Mouse (Mus musculus) forebrain, embryonic 16.5 days (tissue): Measurements from ENCODE around the gene Hes6. TPM values are rescaled to one million over a fixed set of nuclear protein-coding genes. Genes with fewer than 3 reads are reported as not detected.
A peak's percentile ranks its signal among the peaks of the same experiment; 100 is the strongest.

Source experiments
- ATAC-seq: fragments of 200-750 bp; cut with Nextera tagmentation; 2 replicates; pipeline ENCODE4 v1.8.0; 2017; ENCODE audit warnings: mild to moderate bottlenecking, moderate library complexity
- H3K27ac ChIP-seq: fragments of 300-500 bp; sonication (generic); 2 replicates; pipeline ENCODE4 v1.5.1; 2014; ENCODE audit warnings: low read length, control low read depth
- H3K27me3 ChIP-seq: fragments of 300-500 bp; sonication (generic); replicated peaks from 2 replicates; pipeline ENCODE4 v1.6.1; 2014; ENCODE audit warnings: low read length; ENCODE audit not compliant: control insufficient read depth, insufficient read depth
- H3K36me3 ChIP-seq: fragments of 300-500 bp; sonication (generic); 2 replicates; pipeline ENCODE4 v1.6.1; 2014; ENCODE audit not compliant: control insufficient read depth, insufficient read depth
- H3K4me1 ChIP-seq: fragments of 300-500 bp; sonication (generic); replicated peaks from 2 replicates; pipeline ENCODE4 v1.6.1; 2014; ENCODE audit warnings: low read length; ENCODE audit not compliant: control insufficient read depth, insufficient read depth
- H3K4me2 ChIP-seq: fragments of 300-500 bp; sonication (generic); 2 replicates; pipeline ENCODE4 v1.6.1; 2014; ENCODE audit warnings: mild to moderate bottlenecking, low read length, control low read depth
- H3K4me3 ChIP-seq: fragments of 300-500 bp; sonication (generic); replicated peaks from 2 replicates; pipeline ENCODE4 v1.5.1; 2014; ENCODE audit warnings: mild to moderate bottlenecking, low read length, control low read depth
- H3K9ac ChIP-seq: fragments of 300-500 bp; sonication (generic); replicated peaks from 2 replicates; pipeline ENCODE4 v1.6.1; 2014; ENCODE audit warnings: low read depth, low read length, control low read depth
- H3K9me3 ChIP-seq: fragments of 300-500 bp; sonication (generic); 2 replicates; pipeline ENCODE4 v1.6.1; 2016; ENCODE audit warnings: low read length; ENCODE audit not compliant: control insufficient read depth
- WGBS: fragments of 180-500 bp; shearing (Covaris S2); extraction: QIAGEN DNeasy Blood & Tissue Kit; methylation state at CpG from one replicate; pipeline ENCODE4 v1.1.7; 2014; 5-methylcytosine and 5-hydroxymethylcytosine counted together
- polyA plus RNA-seq: library from polyadenylated mRNA; unstranded; fragments of >200 nt; fragmentation: Nextera tagmentation; extraction: Ambion mirVana; gene quantifications from 2 replicates; pipeline ENCODE4 v1.2.1, GENCODE M21; 2015

The Hes6 gene
- polyA plus RNA-seq, 1 experiment from 2014 or later: 208 TPM

GRCm38 (mm10) chr1:91456301-91456801 is 42.5 kb upstream of the Hes6 start:
- Histone ChIP-seq H3K4me1 (peaks cover 42% of the 10 kb centered on the region), H3K4me2 (peak overlapping the region; percentile 4; the same call in 1 of the 2 replicates), H3K36me3 (no peaks in the 10 kb centered on the region), H3K27me3 (no peaks in the 10 kb centered on the region), H3K4me3 (no peak overlapping the region), H3K27ac (no peak overlapping the region; the same call in 1 of the 2 replicates), H3K9ac (no peak overlapping the region), H3K9me3 (no peaks in the 10 kb centered on the region)
- 29% methylated on average over 11 of the region's 11 CpGs for WGBS
- no peak for ATAC-seq

GRCm38 (mm10) chr1:91455661-91456161 is 41.9 kb upstream of the Hes6 start:
- no peak overlapping the region for H3K4me3 ChIP-seq
- WGBS: 36% methylated on average over 7 of the region's 7 CpGs
- peak overlapping the region; percentile 54 for H3K27ac ChIP-seq
- ATAC-seq: no peak
- H3K9ac ChIP-seq: no peak overlapping the region
- H3K4me1 ChIP-seq: peaks cover 42% of the 10 kb centered on the region
- no peaks in the 10 kb centered on the region for H3K27me3 ChIP-seq
- H3K4me2 ChIP-seq: peak overlapping the region; percentile 4; the same call in 1 of the 2 replicates
- no peaks in the 10 kb centered on the region for H3K9me3 ChIP-seq
- H3K36me3 ChIP-seq: no peaks in the 10 kb centered on the region

- no peak for ATAC-seq
- no peaks in the 10 kb centered on the region for H3K36me3 ChIP-seq
- H3K4me2 ChIP-seq: no peak overlapping the region
- WGBS: 90% methylated on average over 3 of the region's 3 CpGs
- no peaks in the 10 kb centered on the region for H3K9me3 ChIP-seq
- H3K4me3 ChIP-seq: no peak overlapping the region
- H3K27ac ChIP-seq: no peak overlapping the region
- no peaks in the 10 kb centered on the region for H3K27me3 ChIP-seq
- H3K9ac ChIP-seq: no peak overlapping the region
- peaks cover 39% of the 10 kb centered on the region for H3K4me1 ChIP-seq
Observed at GRCm38 (mm10) chr1:91454927-91455326, 41.1 kb upstream of the Hes6 start.

GRCm38 (mm10) chr1:91454366-91454765 is 40.5 kb upstream of the Hes6 start:
- no peak overlapping the region for H3K4me3 ChIP-seq
- no peak for ATAC-seq
- H3K4me1 ChIP-seq: peaks cover 36% of the 10 kb centered on the region
- no peaks in the 10 kb centered on the region for H3K36me3 ChIP-seq
- 94% methylated on average over 3 of the region's 3 CpGs for WGBS
- no peak overlapping the region for H3K9ac ChIP-seq
- no peak overlapping the region for H3K27ac ChIP-seq
- H3K27me3 ChIP-seq: no peaks in the 10 kb centered on the region
- H3K9me3 ChIP-seq: no peaks in the 10 kb centered on the region
- H3K4me2 ChIP-seq: no peak overlapping the region

GRCm38 (mm10) chr1:91453932-91454331 is 40.1 kb upstream of the Hes6 start:
- Histone ChIP-seq H3K4me1 (peaks cover 36% of the 10 kb centered on the region), H3K27ac (no peak overlapping the region), H3K9ac (no peak overlapping the region), H3K4me3 (no peak overlapping the region), H3K4me2 (no peak overlapping the region), H3K36me3 (no peaks in the 10 kb centered on the region), H3K27me3 (no peaks in the 10 kb centered on the region), H3K9me3 (no peaks in the 10 kb centered on the region)
- ATAC-seq: no peak
- WGBS: 87% methylated on average over 9 of the region's 9 CpGs

GRCm38 (mm10) chr1:91451547-91452084 is 37.8 kb upstream of the Hes6 start:
- Histone ChIP-seq H3K27ac (no peak overlapping the region), H3K4me2 (no peak overlapping the region), H3K27me3 (no peaks in the 10 kb centered on the region), H3K9ac (no peak overlapping the region), H3K36me3 (peaks cover 19% of the 10 kb centered on the region), H3K4me1 (peaks cover 15% of the 10 kb centered on the region), H3K9me3 (peaks cover 5% of the 10 kb centered on the region; the same call in 1 of the 2 replicates), H3K4me3 (no peak overlapping the region)
- no peak for ATAC-seq
- WGBS: 83% methylated on average over 5 of the region's 5 CpGs

- WGBS: 92% methylated on average over 5 of the region's 5 CpGs
- H3K9ac ChIP-seq: no peak overlapping the region
- no peaks in the 10 kb centered on the region for H3K27me3 ChIP-seq
- peaks cover 19% of the 10 kb centered on the region for H3K36me3 ChIP-seq
- no peak overlapping the region for H3K27ac ChIP-seq
- ATAC-seq: no peak
- H3K9me3 ChIP-seq: peaks cover 5% of the 10 kb centered on the region; the same call in 1 of the 2 replicates
- H3K4me2 ChIP-seq: no peak overlapping the region
- H3K4me3 ChIP-seq: no peak overlapping the region
- H3K4me1 ChIP-seq: peaks cover 7% of the 10 kb centered on the region
Observed at GRCm38 (mm10) chr1:91450851-91451250, 37.0 kb upstream of the Hes6 start.

GRCm38 (mm10) chr1:91448688-91449087 is 34.9 kb upstream of the Hes6 start:
- no peak overlapping the region for H3K4me2 ChIP-seq
- H3K4me1 ChIP-seq: no peaks in the 10 kb centered on the region
- peaks cover 5% of the 10 kb centered on the region; the same call in 1 of the 2 replicates for H3K9me3 ChIP-seq
- ATAC-seq: no peak
- H3K27me3 ChIP-seq: no peaks in the 10 kb centered on the region
- H3K36me3 ChIP-seq: peaks cover 25% of the 10 kb centered on the region
- 95% methylated on average over 10 of the region's 10 CpGs for WGBS
- H3K27ac ChIP-seq: no peak overlapping the region
- no peak overlapping the region for H3K9ac ChIP-seq
- H3K4me3 ChIP-seq: no peak overlapping the region

- H3K4me2 ChIP-seq: no peak overlapping the region
- H3K27me3 ChIP-seq: no peaks in the 10 kb centered on the region
- peaks cover 28% of the 10 kb centered on the region for H3K36me3 ChIP-seq
- no peak overlapping the region for H3K4me3 ChIP-seq
- WGBS: 94% methylated on average over 4 of the region's 4 CpGs
- no peak overlapping the region for H3K9ac ChIP-seq
- H3K9me3 ChIP-seq: peaks cover 5% of the 10 kb centered on the region; the same call in 1 of the 2 replicates
- no peak for ATAC-seq
- no peaks in the 10 kb centered on the region for H3K4me1 ChIP-seq
- no peak overlapping the region for H3K27ac ChIP-seq
Observed at GRCm38 (mm10) chr1:91446511-91446910, 32.7 kb upstream of the Hes6 start.
